Mouse (Mus musculus) embryonic facial prominence, embryonic 13.5 days (tissue): ENCODE measurements around the gene Slc17a2. TPM values are rescaled to one million over a fixed set of nuclear protein-coding genes. Genes with fewer than 3 reads are reported as not detected.

ENCODE experiments used
- ATAC-seq: fragments of 200-750 bp; cut with Nextera tagmentation; 2 replicates; pipeline ENCODE4 v1.8.0; 2017; ENCODE audit warnings: low read depth; ENCODE audit not compliant: insufficient number of reproducible peaks, insufficient read depth, low FRiP score, low TSS enrichment
- H3K27ac ChIP-seq: fragments of 300-500 bp; sonication (generic); 2 replicates; pipeline ENCODE4 v1.5.1; 2015; ENCODE audit warnings: moderate library complexity, mild to moderate bottlenecking, inconsistent platforms
- H3K27me3 ChIP-seq: fragments of 300-500 bp; sonication (generic); 2 replicates; pipeline ENCODE4 v1.6.1; 2015; ENCODE audit warnings: mild to moderate bottlenecking, inconsistent platforms
- H3K36me3 ChIP-seq: fragments of 300-500 bp; sonication (generic); 2 replicates; pipeline ENCODE4 v1.6.1; 2015; ENCODE audit warnings: mild to moderate bottlenecking, inconsistent platforms
- H3K4me1 ChIP-seq: fragments of 300-500 bp; sonication (generic); 2 replicates; pipeline ENCODE4 v1.6.1; 2015; ENCODE audit warnings: inconsistent platforms
- H3K4me2 ChIP-seq: fragments of 300-500 bp; sonication (generic); 2 replicates; pipeline ENCODE4 v1.6.1; 2015; ENCODE audit warnings: moderate library complexity, mild to moderate bottlenecking, inconsistent platforms
- H3K4me3 ChIP-seq: fragments of 300-500 bp; sonication (generic); 2 replicates; pipeline ENCODE4 v1.5.1; 2015; ENCODE audit warnings: mild to moderate bottlenecking, inconsistent platforms
- H3K9ac ChIP-seq: fragments of 300-500 bp; sonication (generic); 2 replicates; pipeline ENCODE4 v1.6.1; 2015; ENCODE audit warnings: mild to moderate bottlenecking, inconsistent platforms
- H3K9me3 ChIP-seq: fragments of 300-500 bp; sonication (generic); 2 replicates; pipeline ENCODE4 v1.6.1; 2016; ENCODE audit warnings: inconsistent platforms
- WGBS: fragments of 180-500 bp; shearing (Covaris S2); methylation state at CpG from one replicate; pipeline ENCODE4 v1.1.7; 2015; ENCODE audit warnings: mixed read lengths; 5-methylcytosine and 5-hydroxymethylcytosine counted together
- polyA plus RNA-seq: library from polyadenylated mRNA; unstranded; fragments of >200 nt; fragmentation: Nextera tagmentation; extraction: Ambion mirVana; gene quantifications from 2 replicates; pipeline ENCODE4 v1.2.1, GENCODE M21; 2015

Gene Slc17a2
- polyA plus RNA-seq, 1 experiment from 2014 or later: not detected

DNA sequence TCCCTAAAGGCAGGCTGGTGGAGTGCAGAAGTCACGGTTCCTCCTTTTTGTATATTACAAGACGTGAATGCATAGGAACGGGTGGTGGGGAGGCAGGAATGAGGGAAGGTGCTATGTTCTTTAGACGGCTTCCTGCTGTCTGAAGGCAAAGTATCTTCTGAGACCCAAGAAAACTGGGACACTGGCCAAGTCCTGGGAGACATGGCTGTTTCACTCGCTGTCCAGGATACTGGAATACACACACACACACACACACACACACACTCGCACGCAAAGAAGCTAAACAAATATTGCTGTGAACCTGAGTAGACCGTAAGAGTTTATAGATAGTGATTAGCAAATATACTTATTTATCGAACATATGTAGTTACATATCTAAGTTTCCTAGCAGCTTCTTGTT, 57.9 kb downstream of the Slc17a2 start:
- H3K4me2 ChIP-seq: no peak overlapping the region
- H3K27me3 ChIP-seq: no peaks in the 10 kb centered on the region
- H3K36me3 ChIP-seq: no peaks in the 10 kb centered on the region
- H3K9me3 ChIP-seq: no peaks in the 10 kb centered on the region
- no peak overlapping the region for H3K4me3 ChIP-seq
- ATAC-seq: no peak
- no peak overlapping the region for H3K27ac ChIP-seq
- H3K4me1 ChIP-seq: peaks cover 5% of the 10 kb centered on the region; the same call in 1 of the 2 replicates
- H3K9ac ChIP-seq: no peak overlapping the region
- 85% methylated on average over 9 of the region's 9 CpGs for WGBS

DNA sequence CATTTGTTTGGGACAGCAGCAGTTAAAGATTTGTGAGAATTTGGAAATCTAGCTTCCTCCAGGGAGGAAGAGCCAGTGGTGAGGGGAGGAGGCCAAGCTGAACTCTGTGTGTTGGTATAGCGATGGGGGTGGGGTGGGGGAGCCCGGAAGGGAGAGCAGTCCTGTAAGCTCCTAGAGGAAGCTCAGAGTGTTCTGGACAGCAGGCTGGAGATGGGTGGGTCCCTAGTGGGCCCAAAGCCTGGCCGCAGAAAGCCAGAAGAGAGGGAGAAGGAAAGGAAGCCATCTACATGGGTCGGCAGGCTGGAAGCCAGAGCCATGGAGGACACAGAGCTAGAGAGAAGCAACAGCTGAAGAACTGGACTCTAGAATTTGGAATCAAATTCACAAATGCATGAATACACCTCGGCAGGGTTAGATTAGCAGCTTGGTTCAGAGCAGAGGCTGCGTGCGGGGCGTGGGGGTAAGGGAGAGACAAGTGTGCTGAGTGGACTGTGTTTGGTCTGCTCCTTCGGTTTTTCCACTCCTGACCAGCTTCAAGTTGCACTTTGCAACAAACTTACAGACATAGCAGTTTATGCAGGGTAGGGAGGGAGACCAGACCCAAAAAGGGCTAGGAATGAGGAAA, 59.4 kb downstream of the Slc17a2 start:
- Histone ChIP-seq H3K27ac (no peak overlapping the region), H3K9me3 (no peaks in the 10 kb centered on the region)
- no peak for ATAC-seq

DNA sequence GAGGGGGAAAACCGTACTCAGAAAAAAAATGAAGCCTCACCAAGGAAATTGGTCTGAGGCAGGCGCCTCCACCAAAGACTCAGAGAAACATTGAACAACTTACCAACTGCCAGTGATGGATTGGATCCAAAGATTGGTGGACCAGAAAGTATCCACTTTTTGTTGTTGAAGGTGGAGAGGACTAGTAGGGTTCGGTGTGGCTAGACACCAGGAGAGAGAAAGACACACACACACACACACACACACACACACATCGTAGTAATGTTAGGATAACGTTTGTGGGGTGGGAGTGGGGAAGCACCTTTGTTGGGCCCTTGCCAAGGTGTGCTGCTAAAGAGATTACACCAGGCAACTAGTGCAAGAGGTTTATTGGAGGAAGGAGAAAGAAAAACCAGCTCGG, 60.2 kb downstream of the Slc17a2 start:
- H3K9me3 ChIP-seq: no peaks in the 10 kb centered on the region
- ATAC-seq: no peak
- peaks cover 5% of the 10 kb centered on the region; the same call in 1 of the 2 replicates for H3K4me1 ChIP-seq
- WGBS: 88% methylated on average over 6 of the region's 6 CpGs
- no peaks in the 10 kb centered on the region for H3K27me3 ChIP-seq
- H3K27ac ChIP-seq: no peak overlapping the region
- H3K36me3 ChIP-seq: no peaks in the 10 kb centered on the region
- H3K9ac ChIP-seq: no peak overlapping the region
- no peak overlapping the region for H3K4me3 ChIP-seq
- H3K4me2 ChIP-seq: no peak overlapping the region

More for the DNA sequence above, 59.4 kb downstream of the Slc17a2 start:
- Histone ChIP-seq H3K36me3 (no peaks in the 10 kb centered on the region), H3K9ac (no peak overlapping the region), H3K4me1 (peaks cover 5% of the 10 kb centered on the region; the same call in 1 of the 2 replicates), H3K4me3 (no peak overlapping the region), H3K27me3 (no peaks in the 10 kb centered on the region), H3K4me2 (no peak overlapping the region)
- whole genome bisulfite sequencing: 67% methylated on average over 9 of the region's 9 CpGs

DNA sequence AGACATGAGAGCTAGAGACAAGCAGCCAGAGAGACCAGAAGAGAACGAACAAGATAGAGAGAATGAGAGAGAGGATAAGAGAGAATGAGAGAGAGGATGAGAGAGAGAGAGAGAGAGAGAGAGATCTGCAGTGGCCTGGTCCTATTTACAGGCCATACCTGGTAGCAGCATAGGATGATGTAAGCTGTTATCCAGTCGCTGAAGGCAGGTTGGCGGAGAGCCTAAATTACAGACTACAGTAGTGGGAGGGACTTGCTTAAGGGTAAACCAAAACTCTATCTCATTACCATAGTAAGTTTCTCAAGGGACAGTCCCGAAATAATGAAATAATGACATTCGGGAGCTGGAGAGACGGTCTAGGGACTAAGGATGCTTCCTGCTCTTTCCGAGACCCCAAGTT, 60.6 kb downstream of the Slc17a2 start, which contains the start of gene Slc17a1:
TSS of gene Slc17a1 (plus strand) at position 346 of the 400 bp plus-strand sequence.
- H3K27ac ChIP-seq: no peak within 1 kb of the TSS
- H3K4me3 ChIP-seq: no peak within 1 kb of the TSS
- no peak within 1 kb of the TSS for H3K4me2 ChIP-seq
- H3K4me1 ChIP-seq: peaks cover 5% of the 10 kb centered on the region; the same call in 1 of the 2 replicates
- H3K9ac ChIP-seq: no peak within 1 kb of the TSS
- no peaks in the 10 kb centered on the region for H3K36me3 ChIP-seq
- no peaks in the 10 kb centered on the region for H3K27me3 ChIP-seq
- 80% methylated on average over 7 of the region's 7 CpGs for WGBS
- H3K9me3 ChIP-seq: no peaks in the 10 kb centered on the region
- ATAC-seq: no peak

DNA sequence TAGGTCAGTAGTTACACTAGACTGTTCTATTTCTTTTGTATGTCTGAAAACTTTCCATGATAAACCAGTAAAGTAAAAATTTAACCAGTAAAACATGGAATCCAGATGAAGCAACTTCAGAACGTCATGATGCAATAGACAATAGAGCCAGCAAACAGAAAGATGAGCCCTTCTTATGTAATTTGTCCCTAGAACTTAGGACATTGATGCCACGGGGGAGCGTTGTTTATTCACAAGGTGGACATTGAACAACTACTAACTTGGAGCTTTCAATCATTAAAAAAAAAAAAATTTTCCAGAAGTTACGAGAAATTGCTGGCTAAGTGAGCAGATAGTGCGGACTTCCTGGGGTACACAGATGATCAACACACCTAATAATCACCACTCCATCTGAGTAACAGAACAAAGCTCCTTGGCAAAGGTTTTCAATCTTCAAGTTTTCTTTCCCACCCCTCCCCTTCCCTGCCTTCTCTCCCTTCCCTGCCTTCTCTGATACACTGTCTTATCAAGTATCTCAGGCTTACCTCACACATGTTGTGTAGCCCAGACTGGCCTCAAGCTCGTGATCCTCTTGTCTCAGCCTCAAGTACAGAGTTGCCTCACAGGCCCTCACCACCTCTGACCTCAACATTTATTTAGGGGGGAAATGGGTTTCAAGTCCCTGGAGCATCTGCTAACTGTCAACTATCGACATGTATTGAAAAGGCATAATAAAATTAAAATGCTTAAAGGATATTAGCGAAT, 62.2 kb downstream of the Slc17a2 start:
- H3K4me3 ChIP-seq: no peak overlapping the region
- no peak overlapping the region for H3K9ac ChIP-seq
- no peak for ATAC-seq
- 86% methylated on average over 8 of the region's 8 CpGs for WGBS
- H3K4me1 ChIP-seq: peaks cover 5% of the 10 kb centered on the region; the same call in 1 of the 2 replicates
- no peaks in the 10 kb centered on the region for H3K9me3 ChIP-seq
- no peaks in the 10 kb centered on the region for H3K27me3 ChIP-seq
- H3K4me2 ChIP-seq: no peak overlapping the region
- H3K36me3 ChIP-seq: no peaks in the 10 kb centered on the region
- no peak overlapping the region for H3K27ac ChIP-seq

DNA sequence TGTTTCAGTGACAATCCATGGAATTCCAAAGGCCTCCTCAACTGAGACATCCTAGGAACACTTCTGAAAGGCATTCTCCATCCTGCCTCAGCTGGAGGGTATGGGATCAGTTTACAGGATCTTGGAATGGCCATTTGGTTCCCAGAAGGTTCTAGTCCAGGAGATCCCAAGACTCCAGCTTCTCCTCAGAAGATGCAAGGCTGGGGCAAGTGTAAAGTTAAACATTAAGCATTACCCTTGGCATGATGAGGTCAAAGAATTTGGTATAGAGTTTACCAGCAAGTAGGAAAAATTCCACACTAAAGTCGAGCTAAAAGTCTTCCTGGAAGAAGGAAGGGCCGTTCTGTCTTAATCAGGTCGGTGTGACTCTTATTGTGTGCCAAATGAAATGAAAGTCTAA, 63.2 kb downstream of the Slc17a2 start:
- H3K4me2 ChIP-seq: no peak overlapping the region
- no peak overlapping the region for H3K27ac ChIP-seq
- H3K9me3 ChIP-seq: no peaks in the 10 kb centered on the region
- H3K4me1 ChIP-seq: peaks cover 5% of the 10 kb centered on the region; the same call in 1 of the 2 replicates
- no peak overlapping the region for H3K9ac ChIP-seq
- no peaks in the 10 kb centered on the region for H3K36me3 ChIP-seq
- no peak for ATAC-seq
- no peak overlapping the region for H3K4me3 ChIP-seq
- no peaks in the 10 kb centered on the region for H3K27me3 ChIP-seq
- WGBS: 79% methylated on average over 3 of the region's 3 CpGs

DNA sequence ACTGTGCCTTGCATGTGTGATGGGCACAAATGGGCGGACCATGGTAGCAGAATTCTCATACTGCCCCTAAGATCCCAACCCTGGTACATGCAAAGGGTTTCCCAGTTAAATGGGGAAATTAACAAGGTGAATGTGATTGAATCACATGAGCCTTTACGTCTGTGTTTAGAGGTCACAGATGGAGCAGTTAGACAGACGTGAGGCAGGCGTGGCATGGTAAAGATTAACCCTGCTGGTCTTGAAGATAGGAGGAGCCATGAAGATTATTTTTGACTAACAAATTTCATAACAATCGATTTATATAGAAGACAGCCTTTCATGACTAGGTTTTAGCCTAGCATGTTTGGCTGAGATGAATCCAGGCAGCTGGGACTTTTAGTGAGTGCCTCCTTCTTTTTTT, 66.3 kb downstream of the Slc17a2 start:
- H3K4me3 ChIP-seq: no peak overlapping the region
- no peak overlapping the region for H3K4me2 ChIP-seq
- no peak for ATAC-seq
- no peaks in the 10 kb centered on the region for H3K4me1 ChIP-seq
- H3K27me3 ChIP-seq: no peaks in the 10 kb centered on the region
- no peaks in the 10 kb centered on the region for H3K9me3 ChIP-seq
- no peak overlapping the region for H3K9ac ChIP-seq
- no peaks in the 10 kb centered on the region for H3K36me3 ChIP-seq
- WGBS: 71% methylated on average over 5 of the region's 5 CpGs
- no peak overlapping the region for H3K27ac ChIP-seq

Other genes with a start within 250 kb of the Slc17a2 start
- 5.8 and 8.7 TPM in 2 replicates for gene Hist1h3e, start 244.6 kb upstream of the Slc17a2 start, polyA plus RNA-seq
- gene Hist1h2ae, start 235.8 kb upstream of the Slc17a2 start, polyA plus RNA-seq: 108 and 115 TPM in 2 replicates
- 7.5 and 10.6 TPM in 2 replicates for gene Hist1h2bg, start 235.6 kb upstream of the Slc17a2 start, polyA plus RNA-seq
- gene Hist1h2bf, start 232.8 kb upstream of the Slc17a2 start, polyA plus RNA-seq: 12.2 and 13.4 TPM in 2 replicates
- gene Hist1h2ad, start 232.6 kb upstream of the Slc17a2 start, polyA plus RNA-seq: 1.7 and 3.1 TPM in 2 replicates
- 7.6 and 8.4 TPM in 2 replicates for gene Hist1h3d, start 231.2 kb upstream of the Slc17a2 start, polyA plus RNA-seq
- gene Hist1h4d, start 225.4 kb upstream of the Slc17a2 start, polyA plus RNA-seq: 141 and 160 TPM in 2 replicates
- 3.3 and 4.1 TPM in 2 replicates for gene Hist1h2be, start 185.9 kb upstream of the Slc17a2 start, polyA plus RNA-seq
- gene Hist1h1e, start 184.4 kb upstream of the Slc17a2 start, polyA plus RNA-seq: 24.8 and 26.3 TPM in 2 replicates
- 1.2 and 1.4 TPM in 2 replicates for gene Hist1h2ac, start 123.0 kb upstream of the Slc17a2 start, polyA plus RNA-seq
- gene Hist1h2bc, start 122.8 kb upstream of the Slc17a2 start, polyA plus RNA-seq: 37.5 and 39.3 TPM in 2 replicates
- not detected in 2 replicates for gene Hist1h1t, start 111.2 kb upstream of the Slc17a2 start, polyA plus RNA-seq
- gene Hist1h4c, start 108.5 kb upstream of the Slc17a2 start, polyA plus RNA-seq: 6.3 and 9.0 TPM in 2 replicates
- gene Hfe, start 96.1 kb upstream of the Slc17a2 start, polyA plus RNA-seq: 5.1 and 6.5 TPM in 2 replicates
- 25.0 and 28.9 TPM in 2 replicates for gene Hist1h1c, start 68.2 kb upstream of the Slc17a2 start, polyA plus RNA-seq
- gene Hist1h3c, start 61.4 kb upstream of the Slc17a2 start, polyA plus RNA-seq: 11.3 and 14.4 TPM in 2 replicates
- 3.5 and 4.2 TPM in 2 replicates for gene Hist1h2bb, start 60.3 kb upstream of the Slc17a2 start, polyA plus RNA-seq
- gene Hist1h2ab, start 55.9 kb upstream of the Slc17a2 start, polyA plus RNA-seq: 53.1 and 58.6 TPM in 2 replicates
- 15.6 and 18.1 TPM in 2 replicates for gene Hist1h3b, start 54.7 kb upstream of the Slc17a2 start, polyA plus RNA-seq
- gene Hist1h4b, start 50.0 kb upstream of the Slc17a2 start, polyA plus RNA-seq: 7.6 and 9.2 TPM in 2 replicates
- gene Hist1h4a, start 45.8 kb upstream of the Slc17a2 start, polyA plus RNA-seq: not detected in 2 replicates
- 5.8 and 8.6 TPM in 2 replicates for gene Hist1h3a, start 44.6 kb upstream of the Slc17a2 start, polyA plus RNA-seq
- gene Hist1h1a, start 43.3 kb upstream of the Slc17a2 start, polyA plus RNA-seq: 4.5 and 5.9 TPM in 2 replicates
- gene Trim38, start 37.1 kb upstream of the Slc17a2 start, polyA plus RNA-seq: not detected in 2 replicates
- gene Slc17a3, start 32.4 kb downstream of the Slc17a2 start, polyA plus RNA-seq: not detected in 2 replicates
- gene Slc17a1, start 60.8 kb downstream of the Slc17a2 start, polyA plus RNA-seq: not detected in 2 replicates
- not detected in 2 replicates for gene Slc17a4, start 108.0 kb downstream of the Slc17a2 start, polyA plus RNA-seq
- not detected in 2 replicates for gene Hist1h2ba, start 127.2 kb downstream of the Slc17a2 start, polyA plus RNA-seq
- gene Hist1h2aa, start 127.5 kb downstream of the Slc17a2 start, polyA plus RNA-seq: not detected in 2 replicates
- gene Scgn, start 184.2 kb downstream of the Slc17a2 start, polyA plus RNA-seq: not detected in 2 replicates